Mouse (Mus musculus) kidney, adult 2 months (tissue): ENCODE measurements around the gene Ttc28.

ENCODE experiments used
- CTCF ChIP-seq: fragments of 200-500 bp; conservative IDR thresholded peaks from 2 replicates; pipeline ENCODE4 v1.5.1; 2011; ENCODE audit warnings: low read depth, mild to moderate bottlenecking, control low read depth, low read length, moderate library complexity, mixed read lengths; ENCODE audit not compliant: insufficient read depth, insufficient read length
- POLR2A ChIP-seq: fragments of 200-500 bp; IDR thresholded peaks from one replicate; pipeline ENCODE4 v1.6.1; 2011; ENCODE audit warnings: low read depth, low read length, control low read depth

- TF ChIP-seq POLR2A: no peak
- no peak for TF ChIP-seq CTCF
Observed at GRCm38 (mm10) chr5:111226486-111226885, 346.9 kb downstream of the Ttc28 start.
